Mouse (Mus musculus) cerebellum, adult (tissue): ENCODE results near the gene Tuft1.

Experiments
- ATAC-seq: cut with Nextera tagmentation; 2 replicates; pipeline ENCODE4 v1.9.2; 2017; ENCODE audit warnings: mild to moderate bottlenecking, moderate library complexity, mixed read lengths; ENCODE audit not compliant: insufficient number of reproducible peaks, low FRiP score, low TSS enrichment

The Tuft1 gene

DNA sequence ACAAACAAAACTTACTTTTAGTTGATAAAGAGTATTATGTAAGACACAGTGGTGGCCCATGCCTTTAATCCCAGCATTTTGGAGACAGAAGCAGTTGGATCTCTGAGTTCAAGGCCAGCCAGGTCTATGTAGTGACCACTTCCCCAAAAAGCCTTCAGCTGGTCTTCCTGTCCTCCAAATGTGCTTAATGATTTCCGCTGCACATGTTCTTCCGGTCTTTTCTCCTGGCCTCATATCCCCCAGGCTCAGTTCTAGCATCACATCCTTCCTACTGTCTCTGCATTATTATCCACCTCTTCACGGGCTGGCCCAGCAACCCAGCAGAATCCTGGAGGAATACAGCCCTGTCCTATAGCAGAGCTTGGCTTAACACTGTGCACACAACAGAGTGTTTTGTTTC, 49.1 kb downstream of the Tuft1 start:
- no peak for ATAC-seq

DNA sequence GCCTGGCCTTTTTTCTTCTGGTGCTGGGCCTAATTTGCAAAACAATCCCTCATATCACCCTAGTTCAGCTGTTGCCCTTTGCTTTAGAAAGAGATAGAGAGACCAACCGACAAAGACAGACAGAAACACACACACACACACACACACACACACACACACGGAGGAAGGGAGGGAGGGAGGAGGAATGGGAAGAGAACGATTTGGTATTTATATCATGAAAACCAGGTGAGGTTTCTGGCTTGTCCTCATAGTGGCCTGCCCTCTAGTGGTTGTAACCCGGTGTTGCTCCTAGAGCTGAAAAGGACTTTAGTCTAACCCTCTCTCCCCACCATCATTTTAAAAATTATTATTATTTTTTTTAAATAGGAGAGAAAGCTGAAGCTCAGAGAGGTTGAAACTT, 56.7 kb downstream of the Tuft1 start:
- no peak for ATAC-seq

DNA sequence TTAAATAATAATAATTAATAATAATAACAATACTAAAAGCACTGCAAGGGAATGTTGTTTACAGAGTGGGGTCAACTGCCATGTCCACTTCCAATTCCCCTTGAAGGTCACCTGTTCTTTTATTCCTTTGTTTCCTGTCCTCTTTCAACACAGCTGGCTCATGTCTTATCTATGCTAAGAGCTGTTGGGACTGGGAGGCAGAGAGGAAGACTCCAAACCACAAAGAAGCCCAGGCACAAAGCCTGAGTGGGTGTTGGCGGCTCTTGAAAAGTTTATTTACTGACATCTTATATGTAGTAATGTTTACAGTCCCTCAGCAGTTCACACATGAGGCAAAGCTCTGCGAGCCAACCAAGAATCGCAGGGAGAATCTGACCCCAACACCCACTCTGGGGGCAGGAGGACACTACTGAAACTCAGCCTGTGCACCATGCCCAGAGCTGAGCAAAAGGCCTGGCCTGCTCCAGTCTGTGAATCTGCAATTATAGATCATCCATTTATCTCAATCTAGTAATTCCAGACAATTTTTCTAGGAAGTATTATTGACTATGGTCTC, 61.4 kb downstream of the Tuft1 start:
- no peak for ATAC-seq

DNA sequence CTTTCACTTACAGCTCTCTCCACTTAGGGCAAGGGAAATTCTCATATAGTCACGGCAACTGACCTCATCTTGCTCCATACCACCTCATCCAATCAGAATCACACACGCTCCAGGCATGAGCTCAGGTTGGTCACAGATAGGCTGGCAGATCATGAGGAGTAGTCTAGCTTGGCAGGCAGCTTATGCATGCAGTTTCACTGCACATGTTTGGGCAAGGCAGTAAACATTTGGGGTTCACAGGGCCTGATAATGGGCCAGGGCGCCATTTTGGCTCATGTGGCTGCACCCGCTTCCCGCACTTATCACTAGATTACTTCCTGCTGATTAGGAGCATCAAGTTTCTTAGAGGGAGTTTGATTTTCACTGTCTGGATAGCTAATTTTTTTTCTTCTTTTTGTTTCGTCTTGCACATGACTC, 62.8 kb downstream of the Tuft1 start:
- ATAC-seq, result no peak

DNA sequence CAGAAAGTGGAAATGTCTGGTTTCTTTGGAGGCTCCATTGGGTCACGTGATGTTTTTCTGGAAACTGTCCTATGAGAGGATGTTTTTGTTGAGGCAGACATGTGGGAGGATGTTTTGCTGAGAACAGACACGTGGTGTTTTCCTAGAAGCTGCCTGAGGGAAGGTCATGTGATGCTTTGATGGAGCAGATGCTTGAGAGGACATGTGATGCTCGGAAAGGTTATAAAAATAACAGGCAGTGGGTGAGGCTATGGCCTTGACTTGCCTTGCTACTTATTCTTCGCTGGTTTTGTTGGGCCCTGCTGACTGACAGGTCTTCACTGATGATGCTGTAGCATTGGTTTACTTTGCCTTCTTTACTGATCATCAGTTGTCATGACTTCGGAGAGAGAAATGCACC, 67.6 kb downstream of the Tuft1 start:
- no peak for ATAC-seq

DNA sequence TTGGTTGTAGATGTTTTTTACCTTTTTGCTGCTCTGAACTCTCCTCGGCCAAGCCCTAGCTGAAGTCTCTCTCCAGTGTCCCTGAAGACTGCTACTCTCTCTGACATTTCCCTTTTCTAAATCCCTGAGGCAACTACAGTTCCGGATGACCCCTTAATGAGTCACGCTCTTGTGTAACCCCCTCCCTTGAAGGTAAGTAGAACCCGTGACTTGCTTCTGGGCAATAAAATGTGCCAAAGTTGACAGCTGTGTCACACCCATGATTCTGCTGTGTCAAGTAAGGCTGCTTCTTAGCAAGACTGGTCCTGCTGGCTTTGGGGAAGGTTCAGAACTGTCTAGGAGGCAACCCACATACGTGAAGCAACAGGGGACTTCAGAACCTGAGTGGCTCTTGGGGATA, 70.7 kb downstream of the Tuft1 start:
- ATAC-seq, result no peak

DNA sequence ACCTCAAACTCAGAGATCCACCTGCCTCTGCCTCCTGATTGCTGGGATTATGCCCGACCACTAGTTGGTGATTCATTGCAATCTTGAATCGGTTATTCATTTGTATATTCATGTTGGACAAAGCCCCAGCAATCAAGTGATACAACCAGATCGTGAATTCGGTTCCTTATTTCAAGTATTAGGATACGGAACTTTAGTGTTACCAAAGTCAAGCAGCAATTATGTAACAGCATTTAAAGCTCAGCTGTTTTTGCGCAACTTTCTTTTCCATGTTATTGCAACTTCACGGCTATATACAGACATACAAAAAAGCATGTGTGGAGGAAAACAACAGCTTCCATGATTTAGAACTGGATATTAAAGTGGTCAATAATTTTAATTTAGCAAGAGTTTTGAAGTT, 75.7 kb downstream of the Tuft1 start:
- ATAC-seq, result no peak

DNA sequence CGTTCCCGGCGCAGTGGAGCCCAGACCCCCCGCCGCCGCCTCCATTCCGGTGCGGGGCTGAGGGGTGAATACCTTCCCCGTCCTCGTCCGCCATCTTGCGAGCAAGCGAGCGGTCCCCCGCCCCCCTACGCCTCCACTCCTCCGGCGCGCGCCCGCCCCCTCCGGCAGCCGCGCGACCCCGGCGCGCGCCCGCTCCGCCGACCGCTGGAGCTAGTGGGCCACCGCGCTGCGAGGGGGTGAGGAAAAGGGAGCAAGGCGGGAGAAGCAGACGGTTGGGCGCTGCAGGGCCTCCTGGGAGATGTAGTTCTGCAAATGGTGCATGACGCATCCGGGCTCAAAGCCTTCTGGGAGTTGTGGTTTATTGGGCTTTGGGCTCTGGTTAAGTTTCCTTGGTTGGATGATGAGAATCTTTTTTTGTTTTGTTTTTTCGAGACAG, 76.2 kb downstream of the Tuft1 start, which contains the start of gene Snx27:
Snx27 (minus strand) TSS at position 261 of the 436 bp plus-strand sequence.
- peak; percentile 97 for ATAC-seq

DNA sequence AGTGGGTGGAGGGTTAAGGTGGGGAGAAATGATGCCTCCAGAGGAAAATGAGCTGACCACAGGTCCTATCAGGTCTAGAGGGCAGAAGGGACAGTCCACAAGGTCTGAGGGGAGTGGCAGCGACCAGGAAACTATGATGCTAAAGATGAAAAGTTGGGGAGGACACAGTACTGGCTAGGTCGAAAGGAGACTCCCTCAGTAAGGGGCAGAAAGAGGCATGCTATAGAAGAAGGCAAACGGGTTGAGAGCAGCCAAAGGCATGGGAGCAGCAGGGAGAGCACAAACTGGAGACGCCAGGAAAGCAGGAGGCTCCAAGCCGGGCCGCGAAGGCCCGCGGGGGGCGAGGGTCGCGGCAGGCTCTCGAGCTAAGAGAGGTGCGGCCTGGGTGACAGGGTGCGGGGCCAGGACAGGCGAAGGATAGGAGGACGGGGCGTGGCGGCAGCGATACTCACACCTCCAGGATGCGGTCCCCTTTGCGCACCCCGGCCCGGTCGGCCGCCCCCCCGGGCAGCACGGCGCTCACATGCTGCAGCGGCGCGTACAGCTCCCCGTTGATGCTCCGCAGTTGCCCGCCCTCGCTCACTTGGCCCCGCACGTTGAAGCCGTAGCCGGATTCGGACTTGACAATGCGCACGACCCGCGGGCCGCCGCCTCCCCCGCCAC, 76.7 kb downstream of the Tuft1 start:
- ATAC-seq, result peak; percentile 54

DNA sequence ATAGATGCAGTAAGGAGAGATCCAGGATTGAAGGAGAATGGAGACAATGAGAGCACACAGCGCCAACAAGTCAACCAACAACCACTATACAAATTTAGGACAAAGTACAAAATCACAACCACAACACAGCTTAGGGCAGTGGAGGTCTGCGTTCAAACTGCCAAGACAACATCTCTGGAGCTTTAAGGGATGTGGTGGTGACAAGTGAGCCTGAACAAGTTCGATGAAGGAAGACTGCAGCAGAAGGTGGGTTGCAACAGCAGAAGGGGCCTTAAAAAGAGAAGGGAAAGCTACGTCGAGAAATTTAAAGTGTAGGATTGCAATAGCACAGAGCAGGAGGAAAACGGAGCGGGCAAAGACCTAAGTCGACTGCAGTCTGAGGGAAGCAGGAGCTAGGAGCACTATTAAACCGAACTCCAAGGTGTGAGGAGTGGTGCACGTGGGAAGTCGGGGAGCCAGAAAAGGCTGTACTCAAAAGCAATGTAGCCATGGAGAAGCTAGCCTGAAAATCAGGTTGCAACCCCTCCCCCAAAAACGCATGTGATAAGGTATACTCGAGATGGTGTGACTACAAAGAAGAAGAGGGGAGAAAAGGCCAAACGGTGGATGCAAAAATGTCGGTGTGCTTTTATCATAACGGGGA, 77.4 kb downstream of the Tuft1 start:
- no peak for ATAC-seq

DNA sequence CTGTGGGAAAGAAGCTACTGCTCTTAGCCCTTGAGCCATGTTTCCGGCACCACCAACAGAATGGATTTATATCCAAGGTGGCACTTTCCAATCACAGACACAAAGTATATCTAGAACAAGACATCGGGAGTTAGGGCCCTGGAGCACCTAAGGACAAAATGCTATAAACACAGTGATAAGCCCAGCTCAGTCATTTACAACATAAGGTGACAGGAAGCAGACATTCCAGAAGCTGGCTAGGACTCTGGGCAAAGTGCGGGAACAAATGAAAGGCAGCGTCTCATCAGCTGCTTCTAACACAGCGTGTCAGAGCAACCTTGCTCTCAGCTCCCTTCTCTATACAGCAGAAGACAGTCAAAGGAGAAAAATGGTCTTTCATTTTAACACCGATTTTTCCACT, 84.2 kb downstream of the Tuft1 start:
- ATAC-seq, result no peak

DNA sequence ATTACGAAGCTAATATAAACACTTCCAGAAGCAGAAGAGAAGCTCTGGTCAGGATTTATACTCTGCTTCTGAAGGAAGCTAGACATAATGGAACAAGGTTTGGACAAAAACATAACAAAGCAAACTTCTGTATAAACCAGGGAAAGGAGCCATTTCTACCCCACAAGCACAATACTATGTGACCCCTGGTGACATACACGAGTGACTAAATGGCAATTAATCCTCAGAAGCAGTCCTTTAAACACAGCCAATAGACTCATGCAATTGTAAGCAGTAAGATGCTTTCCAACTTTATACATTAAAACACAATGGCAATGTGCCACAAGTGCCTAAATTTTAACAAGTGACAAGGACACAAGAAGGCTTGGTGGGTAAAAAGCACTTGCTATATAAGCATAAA, 91.4 kb downstream of the Tuft1 start:
- ATAC-seq, result no peak

DNA sequence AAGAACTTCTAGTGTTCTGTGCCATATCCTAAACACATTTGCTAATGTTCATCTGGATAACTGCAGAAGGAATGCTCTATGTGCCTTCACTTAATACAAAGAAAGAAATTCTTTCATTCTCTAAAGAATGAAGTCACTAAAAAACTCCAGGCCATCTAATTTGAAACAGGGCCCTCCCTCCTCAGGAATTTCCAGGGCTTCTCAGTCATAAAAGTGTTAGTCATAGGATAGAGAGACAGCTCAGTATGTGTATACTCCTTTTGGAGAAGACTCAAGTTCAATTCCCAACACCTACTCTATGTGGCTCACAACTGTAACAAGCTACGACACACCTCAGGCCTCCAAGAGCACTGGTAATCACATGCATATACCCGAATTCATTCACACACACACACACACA, 93.1 kb downstream of the Tuft1 start:
- ATAC-seq, result no peak

DNA sequence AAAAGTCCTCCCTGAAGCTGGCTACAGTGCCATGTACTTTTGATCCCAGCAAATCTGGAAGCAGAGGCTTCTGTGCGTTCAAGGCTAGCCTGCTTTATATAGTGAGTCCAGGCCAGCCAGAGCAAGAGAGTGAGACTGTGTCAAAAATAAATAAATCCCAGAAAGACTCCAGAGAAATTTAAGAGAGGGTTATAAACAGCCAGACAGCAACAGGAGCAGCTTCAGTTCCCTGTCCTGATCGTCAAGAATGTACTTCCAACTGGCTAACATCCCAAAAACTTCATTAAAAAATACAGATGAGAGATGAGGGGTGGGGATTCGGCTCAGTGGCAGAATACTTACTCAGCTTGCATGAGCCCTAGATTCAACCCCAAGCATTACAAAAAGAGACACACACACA, 93.5 kb downstream of the Tuft1 start:
- ATAC-seq, result no peak

DNA sequence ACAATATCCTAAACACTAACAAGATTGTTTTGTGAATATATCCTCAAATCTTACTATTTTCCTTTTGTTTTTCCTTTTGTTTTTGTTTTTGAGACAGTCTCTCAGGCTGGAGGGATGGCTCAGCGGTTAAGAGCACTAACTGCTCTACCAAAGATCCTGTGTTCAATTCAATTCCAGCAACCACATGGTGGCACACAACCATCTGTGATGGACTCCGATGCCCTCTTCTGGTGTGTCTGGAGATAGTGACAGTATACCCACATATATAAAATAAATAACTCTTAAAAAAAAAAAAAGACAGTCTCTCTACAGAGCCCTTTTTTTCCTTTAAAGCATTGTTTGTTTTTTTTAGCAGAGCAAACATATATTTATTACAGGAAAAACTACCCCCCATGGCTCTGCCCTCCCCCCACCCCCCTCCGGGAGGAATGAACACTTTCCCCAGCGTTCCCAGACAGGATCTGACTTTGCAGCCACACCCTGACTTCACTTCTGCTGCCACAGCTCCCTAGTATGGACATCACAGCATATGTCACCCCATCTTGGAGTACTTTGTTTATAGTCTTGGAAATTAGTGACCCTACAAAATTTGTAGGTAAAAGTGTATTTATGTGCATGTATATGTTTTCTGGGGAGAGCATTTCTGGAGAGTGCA, 94.2 kb downstream of the Tuft1 start:
- no peak for ATAC-seq

DNA sequence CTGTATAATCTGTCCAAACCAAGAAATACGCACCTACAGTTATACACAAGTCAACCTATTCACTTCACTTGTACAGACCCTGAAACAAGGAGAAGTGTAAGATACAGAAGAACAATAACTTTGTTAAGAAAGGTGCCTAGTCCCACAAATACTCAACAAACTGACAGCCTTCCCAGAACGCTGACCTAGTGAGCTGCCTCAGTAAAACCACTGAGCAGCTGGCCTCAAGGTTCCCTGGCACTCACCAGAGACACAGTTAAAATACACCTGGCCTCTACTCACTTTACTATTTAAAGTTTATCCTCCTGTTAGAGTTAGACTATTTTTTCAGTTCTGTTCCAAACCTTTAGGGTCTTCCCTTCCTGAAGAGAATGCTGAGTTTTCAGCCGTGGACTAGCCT, 95.5 kb downstream of the Tuft1 start:
- ATAC-seq, result no peak
